Mouse (Mus musculus) myocyte (in vitro differentiated cells): ENCODE results near the gene Emsy.

ENCODE experiments used
- MAX ChIP-seq: IDR thresholded peaks from one replicate; pipeline ENCODE4 v1.6.1; 2011; ENCODE audit warnings: low read depth, mild to moderate bottlenecking, control low read depth
- POLR2A ChIP-seq: IDR thresholded peaks from one replicate; pipeline ENCODE4 v1.6.1; 2011; ENCODE audit warnings: low read depth, mild to moderate bottlenecking, control low read depth, moderate library complexity; ENCODE audit not compliant: insufficient read length
- USF1 ChIP-seq: IDR thresholded peaks from one replicate; pipeline ENCODE4 v1.6.1; 2011; ENCODE audit warnings: low read depth, mild to moderate bottlenecking, control low read depth, moderate library complexity

- TF ChIP-seq MAX (no peak), USF1 (no peak), POLR2A (no peak)
These were observed 112.7 kb downstream of the Emsy start for GRCm38 (mm10) chr7:98543853-98544370.
